Mouse (Mus musculus) urinary bladder, postnatal 14 days (tissue): ENCODE measurements around the gene Csmd2.

ENCODE experiments used
- DNase-seq: peaks from one replicate; pipeline ENCODE4 v3.0.0; 2021; ENCODE audit warnings: low spot score

The Csmd2 gene

GRCm38 (mm10) chr4:127987784-127988455 lies at the start of gene Csmd2:
Gene Csmd2, plus strand, starts transcription at chr4:127987857.
- no peak for DNase-seq

GRCm38 (mm10) chr4:127947696-127948095 lies 40.0 kb upstream of the Csmd2 start:
- DNase-seq: no peak

- DNase-seq: no peak
Measured at GRCm38 (mm10) chr4:127953006-127953710, 34.5 kb upstream of the Csmd2 start.

- DNase-seq: no peak
Measured at GRCm38 (mm10) chr4:127969101-127969500, 18.6 kb upstream of the Csmd2 start.

- peak; percentile 16 for DNase-seq
Measured at GRCm38 (mm10) chr4:127970018-127970421, 17.6 kb upstream of the Csmd2 start.

- no peak for DNase-seq
Measured at GRCm38 (mm10) chr4:127970901-127971868, 16.5 kb upstream of the Csmd2 start, which contains the start of gene CK137956. Gene CK137956, minus strand, starts transcription at chr4:127970951.

- no peak for DNase-seq
Measured at GRCm38 (mm10) chr4:127972976-127973375, 14.7 kb upstream of the Csmd2 start.

- no peak for DNase-seq
Measured at GRCm38 (mm10) chr4:127981125-127981524, 6.5 kb upstream of the Csmd2 start.

GRCm38 (mm10) chr4:127984426-127984825 lies 3.2 kb upstream of the Csmd2 start:
- DNase-seq: no peak

GRCm38 (mm10) chr4:127985874-127986273 lies 1.8 kb upstream of the Csmd2 start:
- DNase-seq: no peak

- no peak for DNase-seq
Measured at GRCm38 (mm10) chr4:127986491-127987075, 1.1 kb upstream of the Csmd2 start.

GRCm38 (mm10) chr4:127987270-127987669 lies 387 bp upstream of the Csmd2 start:
- no peak for DNase-seq

GRCm38 (mm10) chr4:127988526-127989180 lies 996 bp downstream of the Csmd2 start:
- DNase-seq: no peak

- no peak for DNase-seq
Measured at GRCm38 (mm10) chr4:127989347-127989995, 1.8 kb downstream of the Csmd2 start.

- no peak for DNase-seq
Measured at GRCm38 (mm10) chr4:127999281-127999680, 11.6 kb downstream of the Csmd2 start.

- no peak for DNase-seq
Measured at GRCm38 (mm10) chr4:128002638-128003101, 15.0 kb downstream of the Csmd2 start.

GRCm38 (mm10) chr4:128004797-128005452 lies 17.3 kb downstream of the Csmd2 start:
- no peak for DNase-seq

- DNase-seq: no peak
Measured at GRCm38 (mm10) chr4:128019465-128019864, 31.8 kb downstream of the Csmd2 start.

GRCm38 (mm10) chr4:128028294-128028693 lies 40.6 kb downstream of the Csmd2 start:
- no peak for DNase-seq

GRCm38 (mm10) chr4:128041901-128042300 lies 54.2 kb downstream of the Csmd2 start:
- no peak for DNase-seq
